Mouse (Mus musculus): ENCODE results near the gene Il17c. TPM values are rescaled to one million over a fixed set of nuclear protein-coding genes. Genes with fewer than 3 reads are reported as not detected.

Il17c gene
- polyA plus RNA-seq, 1 experiment from 2014 or later, result not detected

- Histone ChIP-seq H3K27me3 (ENCODE audit: control insufficient read depth, insufficient read depth, low read length) (no peaks in the 10 kb centered on the region), H3K9ac (ENCODE audit: low read depth, low read length) (no peak overlapping the region), H3K9me3 (ENCODE audit: control insufficient read depth, low read length) (no peaks in the 10 kb centered on the region), H3K4me1 (replicated peaks; ENCODE audit: control insufficient read depth, insufficient read depth, low read length) (peaks cover 2% of the 10 kb centered on the region; the same call in 1 of the 2 replicates), H3K27ac (ENCODE audit: low read depth, low read length) (no peak overlapping the region), H3K4me3 (ENCODE audit: low read depth, low read length) (no peak overlapping the region), H3K36me3 (ENCODE audit: control insufficient read depth, insufficient read depth, low read length) (no peaks in the 10 kb centered on the region), H3K4me2 (replicated peaks; ENCODE audit: low read depth, low read length) (no peak overlapping the region)
- DNase-seq (ENCODE audit: low spot score) (no peak), ATAC-seq (ENCODE audit: low FRiP score) (no peak)
- 91% methylated on average over 10 of the region's 10 CpGs for WGBS
These were observed 48.1 kb downstream of the Il17c start for GRCm38 (mm10) chr8:122469965-122470364.

GRCm38 (mm10) chr8:122470691-122471090 lies 48.9 kb downstream of the Il17c start:
- H3K9ac ChIP-seq (ENCODE audit: low read depth, low read length), result no peak overlapping the region

More at GRCm38 (mm10) chr8:122470691-122471090, 48.9 kb downstream of the Il17c start:
- peaks cover 4% of the 10 kb centered on the region; the same call in 1 of the 2 replicates for H3K4me1 ChIP-seq (replicated peaks; ENCODE audit: control insufficient read depth, insufficient read depth, low read length)
- DNase-seq (ENCODE audit: low spot score) (no peak), ATAC-seq (ENCODE audit: low FRiP score) (no peak)
- no peaks in the 10 kb centered on the region for H3K36me3 ChIP-seq (ENCODE audit: control insufficient read depth, insufficient read depth, low read length)
- H3K4me2 ChIP-seq (replicated peaks; ENCODE audit: low read depth, low read length), result no peak overlapping the region
- 81% methylated on average over 5 of the region's 5 CpGs for WGBS
- H3K27ac ChIP-seq (ENCODE audit: low read depth, low read length), result no peak overlapping the region
- H3K9me3 ChIP-seq (ENCODE audit: control insufficient read depth, low read length), result no peaks in the 10 kb centered on the region
- H3K4me3 ChIP-seq (ENCODE audit: low read depth, low read length), result no peak overlapping the region
- H3K27me3 ChIP-seq (ENCODE audit: control insufficient read depth, insufficient read depth, low read length), result no peaks in the 10 kb centered on the region

Other genes starting within 250 kb of the Il17c start
- gene Zfpm1, start 139.9 kb upstream of the Il17c start, polyA plus RNA-seq (2014; fragmentation: Nextera tagmentation; extraction: Ambion mirVana), result 1.6 and 1.9 TPM in 2 replicates
- gene Trhr2, start 61.3 kb upstream of the Il17c start, polyA plus RNA-seq (2014; fragmentation: Nextera tagmentation; extraction: Ambion mirVana), result 0.11 and 0.25 TPM in 2 replicates
- gene Zc3h18, start 45.4 kb upstream of the Il17c start, polyA plus RNA-seq (2014; fragmentation: Nextera tagmentation; extraction: Ambion mirVana), result 38.4 and 38.6 TPM in 2 replicates
- gene Cyba, start 10.9 kb downstream of the Il17c start, polyA plus RNA-seq (2014; fragmentation: Nextera tagmentation; extraction: Ambion mirVana), result 52.7 and 53.4 TPM in 2 replicates
- gene Mvd, start 21.4 kb downstream of the Il17c start, polyA plus RNA-seq (2014; fragmentation: Nextera tagmentation; extraction: Ambion mirVana), result 46.3 and 49.2 TPM in 2 replicates
- not detected in 2 replicates for gene Snai3, start 38.7 kb downstream of the Il17c start, polyA plus RNA-seq (2014; fragmentation: Nextera tagmentation; extraction: Ambion mirVana)
- gene Rnf166, start 54.0 kb downstream of the Il17c start, polyA plus RNA-seq (2014; fragmentation: Nextera tagmentation; extraction: Ambion mirVana), result 24.2 and 27.6 TPM in 2 replicates
- 65.6 and 67.5 TPM in 2 replicates for gene Ctu2, start 54.1 kb downstream of the Il17c start, polyA plus RNA-seq (2014; fragmentation: Nextera tagmentation; extraction: Ambion mirVana)
- 5.2 and 5.3 TPM in 2 replicates for gene Piezo1, start 129.3 kb downstream of the Il17c start, polyA plus RNA-seq (2014; fragmentation: Nextera tagmentation; extraction: Ambion mirVana)
- gene Cdt1, start 146.0 kb downstream of the Il17c start, polyA plus RNA-seq (2014; fragmentation: Nextera tagmentation; extraction: Ambion mirVana), result 19.8 and 21.3 TPM in 2 replicates
- 194 and 206 TPM in 2 replicates for gene Aprt, start 154.9 kb downstream of the Il17c start, polyA plus RNA-seq (2014; fragmentation: Nextera tagmentation; extraction: Ambion mirVana)
- gene Galns, start 189.4 kb downstream of the Il17c start, polyA plus RNA-seq (2014; fragmentation: Nextera tagmentation; extraction: Ambion mirVana), result 4.7 and 6.2 TPM in 2 replicates
- gene Trappc2l, start 189.6 kb downstream of the Il17c start, polyA plus RNA-seq (2014; fragmentation: Nextera tagmentation; extraction: Ambion mirVana), result 48.3 and 60.2 TPM in 2 replicates
- not detected in 2 replicates for gene Pabpn1l, start 200.7 kb downstream of the Il17c start, polyA plus RNA-seq (2014; fragmentation: Nextera tagmentation; extraction: Ambion mirVana)